Mouse (Mus musculus): Measurements from ENCODE around the gene Zbtb24.
"Not testable (repeated sequence)": the region's sequence is repeated elsewhere in the genome, so short reads cannot be mapped to it uniquely, and the experiment has no call there.

Gene Zbtb24

DNA sequence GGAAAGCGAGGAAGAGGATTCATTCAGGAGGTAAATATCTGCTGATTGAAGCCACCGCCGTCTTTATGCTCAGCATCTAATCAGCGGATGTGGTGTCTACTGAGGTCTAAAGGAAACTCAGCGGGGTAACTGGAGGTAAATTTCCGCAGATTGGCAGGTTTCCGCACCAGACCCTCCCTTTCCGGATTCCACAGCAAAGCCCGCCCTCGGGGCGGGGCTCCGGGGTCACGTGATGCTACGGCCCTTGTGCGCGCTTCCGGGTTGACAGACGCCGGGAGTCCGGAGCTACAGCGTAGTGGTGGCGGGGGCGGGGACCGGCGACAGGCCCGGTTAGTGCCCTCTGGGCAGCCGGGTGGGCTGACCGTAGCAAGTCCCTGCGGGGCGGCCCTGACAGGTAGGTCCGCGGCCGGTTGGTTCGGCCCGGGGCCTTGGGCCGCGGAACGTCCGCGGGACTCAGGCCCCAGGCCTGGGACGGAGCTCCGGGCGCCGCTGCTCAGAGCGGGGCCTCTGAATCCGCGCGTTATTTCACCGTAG lies at the start of gene Zbtb24:
Gene Zbtb24 (plus strand): TSS at position 247 of the 534 bp plus-strand sequence.
- DNase-seq (ENCODE audit: low spot score in 2 of 2) = peak; percentile 88 to 93

DNA sequence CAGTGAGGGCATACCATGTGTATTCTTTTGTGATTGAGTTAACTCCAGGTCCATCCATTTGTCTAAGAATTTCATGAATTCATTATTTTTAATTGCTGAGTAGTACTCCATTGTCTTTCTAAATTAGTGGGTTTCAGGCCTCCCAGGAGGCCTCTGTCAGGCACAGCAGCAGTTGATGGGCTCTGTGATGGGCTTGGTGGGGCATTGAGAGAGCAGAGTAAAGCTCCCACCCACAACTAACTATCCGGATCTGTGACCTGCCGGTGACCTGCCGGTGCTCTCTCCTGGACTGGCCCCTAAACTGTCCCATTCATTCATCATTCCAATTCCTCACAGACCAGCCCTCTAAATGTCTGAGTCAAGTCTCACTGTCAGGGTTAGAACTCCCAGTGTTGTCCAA lies 49.1 kb upstream of the Zbtb24 start:
- DNase-seq (ENCODE audit: low spot score in 2 of 2) = no peak

DNA sequence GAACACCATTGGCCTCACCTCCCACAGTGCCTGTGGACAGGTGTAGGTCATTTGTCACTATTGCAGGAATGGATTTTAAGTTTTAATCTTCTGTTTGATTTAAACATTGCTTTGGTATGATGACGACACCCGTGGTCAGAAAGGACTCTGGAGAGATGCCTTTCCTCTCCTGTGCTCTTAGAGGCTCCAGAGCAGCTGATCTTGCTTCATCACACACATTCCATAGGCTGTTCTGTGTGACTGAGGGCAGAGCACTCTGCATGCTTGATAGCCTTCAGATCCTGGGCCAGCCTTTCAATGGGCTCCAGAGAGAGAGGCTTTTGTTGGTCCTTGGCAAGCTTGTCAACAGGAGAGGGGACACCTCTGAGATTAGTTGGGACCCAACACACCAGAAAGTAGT lies 46.8 kb upstream of the Zbtb24 start:
- DNase-seq (ENCODE audit: low spot score in 2 of 2) = no peak

DNA sequence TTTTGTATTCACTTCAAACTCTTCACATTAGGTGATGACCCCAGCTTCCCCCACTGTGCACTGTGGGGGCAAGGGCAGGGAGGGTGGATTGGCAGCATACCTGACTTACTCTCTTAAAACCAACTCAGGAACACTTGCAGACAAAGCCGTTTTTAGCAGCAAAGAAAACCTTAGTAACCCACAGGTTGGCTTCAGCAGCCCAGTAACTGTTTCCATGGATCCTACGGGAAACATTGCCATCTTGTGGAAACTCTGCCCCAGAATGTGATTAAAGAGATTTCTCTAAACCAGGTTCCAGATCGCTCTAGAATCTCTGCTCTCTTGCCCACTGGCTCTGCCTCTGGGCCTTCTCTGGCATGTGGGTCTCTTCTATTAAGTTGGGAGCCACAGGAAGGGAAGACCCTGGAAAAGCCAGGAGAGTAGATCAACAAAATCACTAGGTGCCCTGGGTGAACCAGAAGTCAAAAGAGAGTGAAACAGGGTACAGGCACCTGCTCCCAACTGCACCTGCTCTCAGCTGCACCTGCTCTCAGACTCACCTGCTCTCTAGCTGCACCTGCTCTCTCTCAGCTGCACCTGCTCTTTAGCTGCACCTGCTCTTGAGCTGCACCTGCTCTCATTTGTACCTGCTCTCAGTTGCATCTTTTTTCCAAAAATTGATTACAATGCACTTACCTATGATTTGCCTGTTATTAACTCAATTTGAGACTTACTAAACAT lies 46.1 kb upstream of the Zbtb24 start:
- peak in 1 of 2 experiments; percentile 3 for DNase-seq (ENCODE audit: low spot score in 2 of 2)

DNA sequence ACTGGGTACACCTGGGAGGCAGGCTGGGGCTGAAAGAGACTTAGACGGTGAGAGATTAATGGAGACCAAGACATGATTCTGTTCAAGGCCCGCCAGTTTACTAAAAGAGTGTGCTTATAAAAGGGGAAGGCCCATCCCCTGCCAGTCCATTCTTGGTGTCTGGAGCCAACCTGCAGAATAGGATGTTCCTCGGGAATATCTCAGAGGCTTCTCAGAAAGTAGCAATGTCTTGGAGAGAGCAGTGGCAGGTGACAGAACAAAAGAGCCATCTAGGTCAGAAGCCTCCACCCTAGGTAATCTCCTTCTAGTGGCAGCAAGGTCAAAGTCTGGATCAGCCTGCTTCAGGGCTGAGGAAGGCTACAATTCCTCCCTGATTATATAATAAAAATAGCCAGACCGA lies 40.0 kb upstream of the Zbtb24 start:
- not testable (repeated sequence) for DNase-seq (ENCODE audit: low spot score in 2 of 2)

DNA sequence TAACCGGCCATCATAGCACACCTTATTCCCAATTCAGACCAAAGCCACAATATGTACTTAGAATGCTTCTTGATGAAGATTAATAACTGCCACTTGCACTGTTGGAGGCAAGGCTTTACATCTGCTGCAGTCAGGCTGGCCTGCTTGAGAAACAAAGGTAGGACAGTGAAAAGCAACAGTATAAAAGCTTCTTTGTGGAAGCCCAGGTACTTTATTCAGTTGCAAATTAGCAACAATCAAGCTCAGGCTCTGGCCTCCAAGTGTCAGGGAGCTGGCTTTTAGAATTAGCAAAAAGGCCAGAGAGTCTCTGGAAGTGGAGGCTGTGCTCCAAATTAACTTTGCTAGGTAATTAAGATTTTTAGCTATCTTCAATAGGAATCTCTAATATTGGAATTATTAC lies 39.4 kb upstream of the Zbtb24 start:
- not testable (repeated sequence) for DNase-seq (ENCODE audit: low spot score in 2 of 2)

DNA sequence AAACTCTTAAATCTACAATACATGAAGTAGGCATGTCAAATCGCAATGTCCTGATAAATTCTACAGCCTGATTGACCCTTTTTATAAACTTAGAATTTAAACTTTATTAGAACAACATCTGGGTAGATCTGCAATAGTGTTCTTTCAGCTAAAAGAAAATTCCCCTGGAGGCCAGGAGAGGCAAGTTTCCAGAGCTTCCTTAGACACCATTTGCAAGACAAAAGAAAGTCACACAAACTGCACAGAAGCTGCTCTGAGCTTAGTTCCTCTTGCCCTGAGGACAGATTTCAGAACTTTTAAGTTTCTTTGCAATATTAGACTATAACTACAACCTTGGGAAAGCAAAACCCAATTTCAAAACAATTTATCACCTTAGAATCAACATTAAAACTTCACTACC lies 36.7 kb upstream of the Zbtb24 start:
- DNase-seq (ENCODE audit: low spot score in 2 of 2) = not testable (repeated sequence)

DNA sequence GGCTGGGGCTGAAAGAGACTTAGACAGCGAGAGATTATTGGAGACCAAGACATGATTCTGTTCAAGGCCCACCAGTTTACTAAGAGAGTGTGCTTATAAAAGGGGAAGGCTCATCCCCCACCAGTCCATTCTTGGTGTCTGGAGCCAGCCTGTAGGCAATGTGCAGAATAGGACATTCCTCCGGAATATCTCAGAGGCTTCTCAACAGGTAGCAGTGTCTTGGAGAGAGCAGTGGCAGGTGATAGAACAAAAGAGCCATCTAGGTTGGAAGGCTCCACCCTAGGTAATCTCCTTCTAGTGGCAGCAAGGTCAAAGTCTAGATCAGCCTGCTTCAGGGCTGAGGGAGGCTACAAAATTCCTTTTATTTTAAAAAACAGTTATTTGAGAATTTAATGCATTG lies 34.8 kb upstream of the Zbtb24 start:
- not testable (repeated sequence) for DNase-seq (ENCODE audit: low spot score in 2 of 2)

DNA sequence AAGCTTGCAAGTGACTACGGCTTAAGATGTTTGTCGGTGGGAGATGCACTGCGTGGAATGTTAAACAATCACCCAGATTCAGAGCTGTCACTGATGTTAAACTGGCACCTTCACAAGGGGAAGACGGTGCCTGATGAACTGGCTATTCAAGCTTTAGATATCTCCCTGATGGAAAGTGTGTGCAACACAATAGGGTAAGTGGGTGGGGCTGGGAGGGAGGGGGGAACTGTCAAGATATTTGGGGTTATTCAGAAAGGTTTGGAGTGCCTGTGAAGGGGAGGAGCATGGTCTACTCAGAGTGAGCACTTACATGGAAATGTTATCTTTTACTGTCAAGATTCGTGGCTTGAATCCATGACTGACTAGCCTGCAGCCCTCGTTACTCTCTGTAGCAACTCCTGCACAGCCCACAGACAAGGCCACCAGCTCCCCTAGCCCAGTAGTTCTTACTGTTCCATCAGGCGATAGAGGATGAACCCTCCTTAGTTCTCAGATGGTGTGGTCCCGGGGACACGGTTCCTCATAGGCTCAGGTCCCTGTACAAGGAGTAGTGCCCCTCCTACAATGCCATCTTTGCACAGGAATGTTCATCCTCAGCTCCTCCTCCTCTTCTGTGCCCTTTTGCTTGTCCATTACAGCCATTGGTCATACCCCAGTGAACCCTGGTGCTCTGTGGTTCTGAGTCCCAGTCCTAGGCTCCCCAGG lies 29.5 kb upstream of the Zbtb24 start:
- DNase-seq (ENCODE audit: low spot score in 2 of 2) = no peak

DNA sequence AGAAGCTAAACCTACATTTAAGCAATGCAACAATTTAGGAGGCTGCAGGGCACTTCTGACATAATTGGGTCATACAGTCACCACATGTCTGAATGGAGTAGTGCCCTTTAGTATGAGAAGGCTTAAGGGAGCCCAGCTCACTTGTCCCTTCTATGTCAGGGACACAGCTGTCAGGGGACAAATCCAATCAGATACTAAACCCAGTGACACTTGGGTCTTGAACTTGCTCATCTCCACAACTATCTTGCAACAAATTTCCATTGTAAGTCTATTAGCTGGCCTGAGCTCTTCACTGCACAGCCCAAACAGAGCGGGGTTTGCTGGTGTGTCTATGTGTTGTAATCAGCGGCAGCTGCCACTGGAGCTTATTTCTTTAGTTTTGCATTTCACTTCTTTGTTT lies 26.5 kb upstream of the Zbtb24 start:
- DNase-seq (ENCODE audit: low spot score in 2 of 2) = no peak

DNA sequence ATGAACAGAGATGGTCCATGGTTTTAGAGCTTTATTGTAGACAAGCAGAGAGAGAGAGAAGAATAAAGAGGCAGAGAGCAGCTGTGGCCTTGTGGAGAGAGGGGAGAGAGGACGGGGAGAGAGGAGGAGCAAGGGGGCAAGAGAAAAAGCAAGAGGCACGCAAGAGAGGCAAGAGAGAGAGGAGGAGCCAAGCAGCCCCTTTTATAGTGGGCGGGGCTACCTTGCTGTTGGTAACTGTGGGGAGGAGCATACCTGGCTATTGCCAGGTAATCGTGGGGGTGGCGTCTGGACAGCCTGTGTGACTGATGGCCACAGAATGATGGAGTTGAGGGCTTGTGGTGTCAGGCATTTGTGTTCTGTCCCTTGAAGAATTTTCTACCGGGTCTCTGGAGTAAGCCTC lies 23.8 kb upstream of the Zbtb24 start:
- no peak for DNase-seq (ENCODE audit: low spot score in 2 of 2)

DNA sequence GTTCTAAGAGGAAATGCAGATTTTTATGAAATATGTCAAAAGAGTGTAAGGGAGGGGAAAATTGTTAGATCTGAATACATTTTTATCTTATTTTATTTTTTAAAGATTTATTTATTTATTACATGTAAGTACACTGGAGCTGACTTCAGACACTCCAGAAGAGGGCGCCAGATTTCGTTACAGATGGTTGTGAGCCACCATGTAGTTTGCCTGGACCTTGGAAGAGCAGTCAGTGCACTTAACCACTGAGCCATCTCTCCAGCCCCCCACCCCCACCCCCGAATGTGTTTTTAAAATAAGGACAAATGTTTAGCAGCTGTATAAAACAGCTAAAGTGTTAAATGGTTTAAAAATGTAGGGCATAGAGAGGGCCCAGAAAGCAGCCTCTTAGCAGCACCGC lies 15.6 kb upstream of the Zbtb24 start:
- peak in 1 of 2 experiments; percentile 27 for DNase-seq (ENCODE audit: low spot score in 2 of 2)

DNA sequence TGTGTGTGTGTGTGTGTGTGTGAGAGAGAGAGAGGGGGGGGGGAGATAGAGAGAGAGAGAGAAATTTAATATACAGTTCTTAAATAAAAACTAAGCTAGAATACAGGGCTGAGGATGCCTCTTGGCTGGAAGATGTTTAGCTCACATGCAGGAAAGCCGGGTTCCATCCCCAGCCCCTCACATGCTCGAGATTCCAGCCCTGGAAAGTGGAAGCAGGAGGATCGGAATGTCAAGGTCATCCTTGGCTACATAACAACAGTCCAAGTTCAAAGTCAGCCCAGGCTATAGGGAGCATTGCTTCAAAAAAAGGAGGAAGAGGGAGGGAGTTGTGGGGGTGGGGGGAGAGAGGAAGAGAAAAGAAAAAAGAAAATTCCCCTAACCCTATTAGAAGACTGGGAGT lies 15.0 kb upstream of the Zbtb24 start:
- no peak for DNase-seq (ENCODE audit: low spot score in 2 of 2)

DNA sequence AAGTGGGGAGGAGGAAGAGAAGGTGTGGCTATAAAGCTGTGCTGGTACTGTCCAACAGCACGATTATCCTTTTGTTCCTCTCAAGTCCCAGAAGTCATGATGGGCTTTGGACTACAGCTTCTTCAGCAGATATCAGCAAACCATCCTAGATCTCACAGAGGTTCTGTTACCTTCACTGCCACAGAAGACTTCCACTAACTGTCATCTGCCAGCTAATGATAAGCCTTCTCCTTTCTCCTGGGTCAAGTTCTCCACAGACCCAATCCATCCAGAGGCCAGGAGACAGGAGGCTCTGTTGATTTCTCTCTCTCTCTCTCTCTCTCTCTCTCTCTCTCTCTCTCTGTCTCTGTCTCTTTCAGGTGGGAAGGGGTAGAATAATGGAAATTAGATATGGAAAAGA lies 2.0 kb upstream of the Zbtb24 start:
- DNase-seq (ENCODE audit: low spot score in 2 of 2) = no peak

DNA sequence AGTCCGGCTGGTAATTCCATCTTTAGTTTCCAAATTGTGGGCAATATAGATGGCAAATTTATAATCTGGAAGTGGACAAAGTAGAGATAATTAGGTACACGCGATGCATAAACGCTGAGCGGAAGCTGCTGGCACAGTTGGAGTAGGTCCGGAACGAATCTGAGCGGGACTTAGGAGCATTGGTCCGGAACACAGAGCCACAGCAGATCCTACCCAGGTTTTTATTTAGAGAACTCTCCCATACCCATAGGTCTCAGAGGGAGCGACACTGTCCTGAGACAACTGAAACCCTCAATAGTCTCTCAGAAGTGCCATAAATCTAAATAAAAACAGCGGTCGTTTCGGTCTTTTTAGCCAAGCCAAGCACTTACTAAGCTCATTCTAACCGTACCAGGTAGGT lies 499 bp upstream of the Zbtb24 start:
- peak in 1 of 2 experiments; percentile 22 for DNase-seq (ENCODE audit: low spot score in 2 of 2)

DNA sequence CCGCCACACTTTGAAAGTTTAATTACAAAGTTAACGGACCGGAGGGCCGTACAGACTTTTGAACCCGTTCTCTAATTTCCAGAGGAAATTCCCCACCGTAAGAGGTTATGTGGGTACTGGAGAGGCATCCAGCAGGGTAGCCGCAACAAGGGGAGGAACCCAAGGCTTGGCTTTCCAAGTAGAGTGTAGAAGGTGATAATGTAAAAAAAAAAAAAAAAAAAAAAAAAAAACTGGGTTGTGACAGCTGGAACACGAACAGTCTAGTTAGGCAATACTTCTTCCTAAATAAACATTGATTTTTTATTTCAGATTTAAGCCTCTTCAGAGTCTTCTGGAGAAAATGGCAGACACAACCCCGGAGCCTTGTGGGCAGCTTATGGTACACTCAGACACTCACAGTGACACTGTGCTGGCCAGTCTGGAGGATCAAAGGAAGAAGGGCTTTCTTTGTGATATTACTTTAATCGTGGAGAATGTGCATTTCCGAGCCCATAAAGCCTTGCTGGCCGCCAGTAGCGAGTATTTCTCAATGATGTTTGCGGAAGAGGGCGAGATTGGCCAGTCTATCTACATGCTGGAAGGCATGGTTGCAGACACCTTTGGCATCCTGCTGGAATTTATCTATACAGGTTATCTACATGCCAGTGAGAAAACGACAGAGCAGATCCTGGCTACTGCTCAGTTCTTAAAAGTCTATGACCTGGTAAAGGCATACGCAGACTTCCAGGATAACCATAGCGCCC lies 768 bp downstream of the Zbtb24 start:
- no peak for DNase-seq (ENCODE audit: low spot score in 2 of 2)

DNA sequence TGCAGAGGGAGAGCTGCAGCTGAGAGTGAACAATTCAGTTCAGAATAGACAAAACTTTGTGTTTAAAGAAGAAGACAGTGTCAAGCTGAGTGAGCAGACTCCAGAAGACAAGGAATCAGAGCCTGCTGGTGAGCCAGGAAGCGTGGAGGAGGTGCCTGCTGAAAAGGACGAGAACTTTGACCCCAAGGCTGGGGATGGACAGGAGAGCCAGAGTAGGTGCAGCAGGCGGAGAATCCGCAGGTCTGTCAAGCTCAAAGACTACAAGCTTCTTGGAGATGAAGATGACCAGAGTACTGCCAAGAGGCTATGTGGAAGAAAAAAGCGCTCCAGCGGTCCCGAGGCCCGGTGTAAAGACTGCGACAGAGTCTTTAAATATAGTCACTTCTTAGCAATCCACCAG lies 1.5 kb downstream of the Zbtb24 start:
- no peak for DNase-seq (ENCODE audit: low spot score in 2 of 2)

DNA sequence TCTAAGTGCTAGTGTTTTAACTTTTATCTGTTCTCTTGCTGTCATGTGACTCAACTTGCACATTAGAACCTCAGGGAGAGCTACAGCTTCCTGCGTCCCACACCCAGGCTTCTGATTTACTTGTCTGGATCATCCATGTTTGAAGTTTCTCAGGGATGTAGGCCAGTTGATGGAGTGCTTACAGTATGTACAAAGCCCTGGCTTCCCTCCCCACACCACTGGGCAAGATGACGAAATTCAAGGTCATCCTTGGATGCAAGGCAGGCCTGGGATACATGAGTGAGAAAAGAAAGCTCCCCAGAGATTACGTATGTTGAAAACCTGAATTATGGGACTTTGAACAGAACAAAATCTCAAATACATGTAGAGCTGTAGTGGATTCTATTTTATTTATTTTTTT lies 2.6 kb downstream of the Zbtb24 start:
- no peak for DNase-seq (ENCODE audit: low spot score in 2 of 2)

DNA sequence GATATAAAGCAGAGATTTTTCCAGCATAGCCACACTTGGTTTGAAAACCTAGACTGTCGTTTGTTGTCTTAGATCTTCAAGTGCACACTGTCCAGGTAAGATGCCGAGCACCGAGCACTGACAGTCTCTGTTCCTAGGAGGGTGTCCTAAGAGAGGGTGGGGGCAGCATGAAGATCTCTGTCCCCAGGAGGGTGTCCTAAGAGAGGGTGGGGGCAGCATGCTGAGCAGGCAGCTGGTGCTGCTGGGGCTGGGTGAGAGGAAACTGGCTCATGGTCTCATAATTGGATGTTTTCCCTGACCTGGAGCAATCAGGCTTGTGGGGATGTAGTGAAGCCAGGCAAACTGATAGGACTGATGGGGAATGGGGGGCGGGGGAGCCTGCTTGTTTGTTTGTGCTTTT lies 9.8 kb downstream of the Zbtb24 start:
- no peak for DNase-seq (ENCODE audit: low spot score in 2 of 2)

DNA sequence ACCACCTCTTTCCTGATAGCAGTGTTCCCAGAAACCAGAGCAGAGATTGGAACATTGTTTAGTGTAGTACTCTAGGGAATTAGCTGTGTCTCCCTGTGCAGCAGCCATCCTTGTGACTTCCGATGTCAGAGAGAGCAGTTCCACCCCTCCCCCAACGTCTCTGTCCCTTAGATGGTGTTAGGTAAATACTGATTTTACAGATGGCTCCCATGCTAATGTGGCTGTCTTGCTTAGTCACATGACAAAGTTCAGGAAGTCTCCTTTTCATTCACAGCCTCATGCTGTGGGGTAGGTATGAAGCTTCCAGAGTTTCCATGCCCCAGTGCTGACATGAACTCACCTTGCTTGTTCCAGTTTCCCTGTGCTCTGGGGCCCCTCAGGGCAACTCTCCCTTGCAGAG lies 10.3 kb downstream of the Zbtb24 start:
- no peak for DNase-seq (ENCODE audit: low spot score in 2 of 2)

DNA sequence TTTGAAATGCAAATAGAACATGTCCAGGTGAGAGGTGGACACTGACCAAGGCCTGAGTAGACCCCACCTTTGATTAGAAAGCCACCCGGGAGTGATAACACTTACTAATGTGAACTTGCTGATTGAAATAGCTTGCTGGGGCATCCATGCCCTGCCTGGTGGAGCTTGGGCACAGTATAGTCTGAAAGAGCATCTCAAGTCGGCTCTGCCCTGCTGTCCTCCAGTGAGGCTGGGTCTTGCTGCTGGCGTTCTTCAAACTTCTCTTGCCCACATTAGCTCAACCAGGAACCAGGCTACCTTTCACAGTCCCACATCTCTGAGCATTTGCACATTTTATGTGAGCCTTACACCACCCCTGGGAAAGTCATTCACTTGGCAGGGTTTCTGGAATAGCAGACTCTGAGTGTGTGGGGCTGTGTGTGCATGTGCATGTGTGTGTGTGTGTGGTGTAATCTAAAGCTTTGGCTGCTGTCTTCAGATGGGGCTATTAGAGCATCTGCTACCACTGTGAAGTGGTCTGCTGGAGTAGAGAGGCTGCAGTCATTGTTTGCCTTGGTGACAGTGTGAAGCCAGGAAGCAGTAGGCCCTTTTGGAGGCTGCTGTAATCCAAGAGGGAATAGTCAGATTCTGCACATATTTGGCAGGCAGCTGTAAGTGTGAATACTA lies 11.0 kb downstream of the Zbtb24 start:
- DNase-seq (ENCODE audit: low spot score in 2 of 2) = no peak

DNA sequence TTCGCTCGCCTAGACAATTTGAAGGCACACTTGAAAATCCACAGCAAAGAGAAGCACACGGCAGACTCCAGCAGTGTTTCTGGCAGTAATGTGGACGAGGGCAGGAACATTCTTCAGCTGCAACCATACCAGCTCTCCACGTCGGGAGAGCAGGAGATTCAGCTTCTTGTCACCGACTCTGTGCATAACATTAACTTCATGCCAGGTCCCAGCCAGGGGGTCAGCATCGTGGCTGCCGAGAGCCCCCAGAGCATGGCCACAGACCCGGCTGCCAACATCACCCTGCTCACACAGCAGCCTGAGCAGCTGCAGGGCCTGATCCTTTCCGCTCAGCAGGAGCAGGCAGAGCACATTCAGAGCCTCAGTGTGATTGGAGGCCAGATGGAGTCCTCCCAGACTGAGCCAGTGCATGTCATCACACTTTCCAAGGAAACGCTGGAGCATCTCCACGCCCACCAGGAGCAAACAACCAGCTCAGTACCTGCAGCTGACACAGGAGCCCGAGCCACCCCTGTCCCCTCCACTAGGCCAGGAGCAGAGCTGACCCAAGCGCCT lies 14.3 kb downstream of the Zbtb24 start:
- DNase-seq (ENCODE audit: low spot score in 2 of 2) = no peak
